Mouse (Mus musculus): ENCODE data around the gene Rapgef4.

The Rapgef4 gene

DNA sequence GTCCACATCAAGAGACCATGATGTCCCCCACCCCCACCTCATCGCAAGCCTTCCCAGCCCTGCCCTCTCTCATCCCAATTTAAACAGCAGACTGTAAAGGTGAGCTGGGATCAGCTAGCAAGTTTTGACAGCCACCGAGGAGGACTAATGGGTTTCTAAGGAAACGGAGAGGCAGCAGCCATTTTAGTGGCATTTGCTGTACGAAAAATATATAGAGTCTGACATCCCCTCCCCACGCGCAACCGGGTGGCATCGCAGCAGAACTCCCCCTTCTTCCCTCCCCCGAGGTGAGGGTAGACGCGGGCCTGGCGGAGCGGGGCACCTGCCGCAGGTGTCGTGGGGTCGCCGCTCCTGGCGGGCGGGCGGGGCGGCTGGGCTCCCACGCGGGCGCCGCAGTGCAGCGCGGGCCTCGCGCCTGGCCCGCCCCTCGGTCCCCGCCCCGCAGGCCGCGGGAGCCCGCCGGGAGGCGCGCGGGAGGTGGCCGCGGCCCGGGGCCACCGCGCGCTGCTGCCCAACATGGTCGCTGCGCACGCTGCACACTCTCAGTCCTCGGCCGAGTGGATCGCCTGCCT, at the start of gene Rapgef4:
Rapgef4 (plus strand) TSS at position 470 of the 572 bp plus-strand sequence.
- DNase-seq, result peak; percentile 53

- no peak for DNase-seq
Observed at GRCm38 (mm10) chr2:71934046-71934445, 47.0 kb upstream of the Rapgef4 start.

DNA sequence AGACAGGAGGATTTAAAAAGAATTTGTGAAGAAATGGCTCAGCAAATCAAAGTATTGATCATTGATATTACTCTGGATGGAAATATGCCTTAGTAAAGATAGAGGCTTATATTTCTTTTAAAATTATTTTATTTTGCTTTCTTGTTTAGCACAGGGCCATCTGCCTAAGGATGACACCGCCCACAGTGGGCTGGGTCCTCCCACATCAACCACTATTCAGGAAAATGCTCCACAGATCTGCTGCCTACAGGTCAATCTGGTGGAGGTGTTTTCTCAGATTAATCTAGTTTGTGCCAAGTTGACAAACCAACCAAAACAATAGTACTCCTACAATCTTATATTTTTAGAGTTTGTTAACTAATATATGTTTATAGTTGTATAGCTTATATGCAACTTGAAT, 44.3 kb upstream of the Rapgef4 start:
- no peak for DNase-seq

- no peak for DNase-seq
Observed at GRCm38 (mm10) chr2:71937649-71938308, 43.3 kb upstream of the Rapgef4 start.

- no peak for DNase-seq
Observed at GRCm38 (mm10) chr2:71938716-71939393, 42.2 kb upstream of the Rapgef4 start.

GRCm38 (mm10) chr2:71941005-71941720, 39.9 kb upstream of the Rapgef4 start:
- no peak for DNase-seq

DNA sequence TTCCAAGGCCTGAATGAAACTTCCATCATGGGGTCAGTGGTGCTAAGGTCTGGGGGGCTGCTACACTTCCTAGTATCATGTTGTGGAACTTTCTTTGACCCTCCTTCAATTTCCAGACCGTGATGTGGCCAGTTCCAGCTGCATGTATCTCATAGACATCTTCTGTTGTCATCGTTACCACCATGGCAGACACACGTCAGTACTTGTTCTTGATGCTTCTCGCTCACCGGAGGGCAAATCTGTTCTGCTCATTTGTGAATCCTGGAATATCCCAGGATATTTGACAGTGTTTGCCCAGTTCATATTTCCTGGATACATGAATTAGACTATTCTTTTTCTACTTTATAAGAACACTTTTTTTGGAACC, 39.3 kb upstream of the Rapgef4 start:
- no peak for DNase-seq

DNA sequence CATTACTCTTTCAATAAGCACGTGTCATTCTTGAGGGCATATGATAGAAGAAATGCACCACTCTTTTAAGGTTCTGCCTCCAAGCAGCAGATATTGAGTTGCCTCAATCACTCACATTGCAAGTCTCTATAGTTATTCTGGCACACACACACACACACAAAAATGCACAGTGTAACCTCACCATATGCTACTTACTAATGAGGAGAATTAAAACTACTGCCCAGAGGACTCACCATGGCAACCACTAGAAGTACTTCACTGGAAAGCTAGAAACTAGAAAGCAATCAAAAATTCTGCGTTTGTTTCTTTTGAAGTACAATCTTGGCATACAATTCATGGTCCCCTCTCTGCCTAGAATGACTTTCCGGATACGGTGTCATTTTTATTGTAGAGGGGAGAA, 29.8 kb upstream of the Rapgef4 start:
- no peak for DNase-seq

DNA sequence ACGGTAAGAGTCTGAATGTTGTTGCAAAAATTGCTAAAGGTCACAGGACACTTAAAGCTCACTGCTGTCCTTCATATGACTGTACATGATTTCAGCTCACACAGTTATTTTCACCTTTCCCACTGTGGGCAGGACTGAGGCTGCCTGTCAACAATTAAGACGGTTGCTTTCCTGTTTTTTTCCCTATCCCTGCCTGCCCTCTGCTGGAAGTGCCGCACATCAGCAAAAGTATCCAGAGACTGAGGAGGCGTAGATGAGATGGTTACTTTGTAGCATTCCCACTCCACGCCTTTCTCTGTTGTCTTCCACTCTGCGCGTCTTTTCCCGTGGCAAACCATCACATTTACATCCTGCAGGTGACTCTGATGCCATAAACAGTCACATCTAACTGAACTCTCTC, 25.4 kb upstream of the Rapgef4 start:
- peak; percentile 47 for DNase-seq

DNA sequence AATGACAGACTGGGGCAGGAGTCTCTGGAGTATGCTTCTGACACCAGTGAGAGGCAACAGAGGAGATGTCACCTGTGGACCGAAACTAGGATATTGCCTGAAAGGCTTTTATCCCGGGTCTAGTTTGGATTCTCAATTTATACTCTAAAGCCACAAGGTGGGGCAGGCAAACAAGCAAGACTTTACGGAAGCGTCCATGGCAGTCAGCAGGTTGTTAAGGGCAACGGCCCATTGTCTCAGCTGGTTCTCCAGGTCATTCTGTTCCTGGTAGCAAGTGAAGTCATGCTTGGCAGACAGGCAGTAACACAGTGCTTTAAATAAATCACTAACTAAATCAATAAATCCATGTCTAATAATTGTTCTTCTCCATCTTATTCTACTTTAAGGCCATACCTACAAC, 24.6 kb upstream of the Rapgef4 start:
- DNase-seq, result peak; percentile 47

DNA sequence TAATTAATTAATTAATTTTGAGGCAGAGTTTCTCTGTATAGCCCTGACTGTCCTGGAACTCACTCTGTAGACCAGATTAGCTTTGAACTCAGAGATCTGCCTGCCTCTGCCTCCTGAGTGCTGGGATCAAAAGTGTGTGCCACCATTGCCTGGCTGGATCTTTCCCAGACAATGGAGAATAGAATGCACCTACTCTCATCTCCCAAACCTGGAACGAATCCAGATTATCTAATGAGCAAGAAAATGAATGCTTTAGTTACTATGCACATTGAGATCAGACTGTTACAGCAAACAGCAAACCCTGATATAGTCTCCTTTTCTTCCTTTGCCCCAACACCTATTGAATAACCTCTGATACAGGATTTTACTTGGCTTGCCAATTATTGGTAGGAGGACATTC, 23.1 kb upstream of the Rapgef4 start:
- DNase-seq, result no peak

DNA sequence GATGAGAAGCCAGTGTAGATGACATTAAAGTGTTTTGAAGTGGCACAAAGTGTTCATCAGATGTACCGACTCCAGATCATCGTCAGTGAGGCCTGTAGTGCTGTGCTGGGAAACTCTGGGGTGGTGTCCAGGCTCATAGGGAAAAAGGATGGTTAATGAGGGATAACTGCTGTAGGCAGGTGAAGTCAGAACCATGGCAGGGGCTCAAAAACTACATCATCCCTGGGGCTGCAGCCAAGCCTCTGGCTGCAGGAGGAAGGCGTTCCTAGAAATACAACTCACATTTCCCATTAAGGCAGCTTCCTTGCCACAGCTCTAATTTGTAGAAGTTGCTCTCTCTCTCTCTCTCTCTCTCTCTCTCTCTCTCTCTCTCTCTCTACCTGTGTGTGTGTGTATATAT, 22.6 kb upstream of the Rapgef4 start:
- DNase-seq, result peak; percentile 59

- DNase-seq, result no peak
Observed at GRCm38 (mm10) chr2:71964216-71964615, 16.8 kb upstream of the Rapgef4 start.

- DNase-seq, result no peak
Observed at GRCm38 (mm10) chr2:71965476-71965875, 15.6 kb upstream of the Rapgef4 start.

GRCm38 (mm10) chr2:71966737-71967136, 14.3 kb upstream of the Rapgef4 start:
- no peak for DNase-seq

DNA sequence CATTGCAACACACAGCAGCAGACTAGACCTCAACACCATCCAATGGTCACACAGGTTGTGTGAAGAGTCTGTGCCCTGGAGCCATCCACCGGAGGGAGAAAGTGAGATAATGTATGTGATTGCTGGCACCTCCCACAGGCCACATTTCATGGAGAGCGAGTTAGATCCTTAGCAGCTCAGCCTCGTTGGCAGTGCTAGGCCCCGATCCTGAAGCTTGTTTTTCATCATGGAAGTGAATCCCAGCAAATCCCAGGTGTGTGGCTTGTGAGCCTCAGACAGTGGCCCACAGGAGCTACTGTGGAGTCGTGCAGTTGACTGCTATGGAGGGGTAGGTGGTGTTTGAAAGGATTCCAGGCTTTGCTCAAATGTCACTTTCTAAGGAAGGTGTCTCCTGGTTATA, 13.2 kb upstream of the Rapgef4 start:
- DNase-seq, result no peak

DNA sequence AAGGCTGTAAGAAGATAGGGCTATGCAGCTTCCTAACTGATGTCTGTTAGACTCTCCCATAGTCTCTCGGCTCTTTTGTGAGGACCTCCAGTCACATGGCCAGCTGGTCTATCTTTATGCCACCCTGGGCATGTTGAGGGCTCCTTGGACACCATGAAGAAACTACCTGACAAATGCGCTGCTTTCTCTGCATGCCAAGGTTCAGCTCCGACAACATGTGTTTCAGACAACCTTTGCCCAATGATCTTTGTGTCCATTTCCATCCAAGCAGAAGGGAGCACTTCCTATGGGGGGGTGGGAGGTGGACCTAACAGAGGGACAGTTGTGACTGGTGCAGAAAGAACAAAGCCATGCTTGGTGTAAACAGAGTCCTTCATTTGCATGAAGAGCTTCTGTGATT, 7.4 kb upstream of the Rapgef4 start:
- DNase-seq, result no peak

- DNase-seq, result peak; percentile 82
Observed at GRCm38 (mm10) chr2:71974143-71974846, 6.7 kb upstream of the Rapgef4 start.

- DNase-seq, result no peak
Observed at GRCm38 (mm10) chr2:71979981-71980380, 1.1 kb upstream of the Rapgef4 start.

DNA sequence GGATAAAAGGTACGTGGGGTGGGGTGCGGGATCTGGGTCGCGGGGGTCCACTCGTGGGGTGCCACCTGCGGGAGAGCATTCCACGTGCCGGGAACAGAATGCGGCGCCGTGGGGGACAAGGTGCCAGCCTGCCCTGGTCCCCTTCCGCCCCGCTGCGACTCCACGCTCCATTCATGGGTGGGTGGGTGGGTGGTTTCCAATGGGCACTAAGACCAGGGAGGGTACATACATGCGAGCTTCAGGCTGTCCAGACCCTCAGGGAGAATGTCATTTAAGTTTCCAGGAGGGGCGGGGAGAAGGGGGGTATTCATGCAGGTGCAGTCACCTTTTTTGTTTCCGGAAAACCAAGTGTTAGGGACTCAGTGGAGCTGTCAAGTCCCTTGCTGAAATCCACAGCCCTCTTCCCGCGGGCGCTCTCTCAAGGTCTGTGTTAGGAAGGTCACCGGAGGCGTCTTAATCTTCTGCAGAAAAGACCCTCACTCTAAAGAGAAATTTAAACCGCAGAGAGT, 357 bp downstream of the Rapgef4 start:
- DNase-seq, result peak; percentile 57

DNA sequence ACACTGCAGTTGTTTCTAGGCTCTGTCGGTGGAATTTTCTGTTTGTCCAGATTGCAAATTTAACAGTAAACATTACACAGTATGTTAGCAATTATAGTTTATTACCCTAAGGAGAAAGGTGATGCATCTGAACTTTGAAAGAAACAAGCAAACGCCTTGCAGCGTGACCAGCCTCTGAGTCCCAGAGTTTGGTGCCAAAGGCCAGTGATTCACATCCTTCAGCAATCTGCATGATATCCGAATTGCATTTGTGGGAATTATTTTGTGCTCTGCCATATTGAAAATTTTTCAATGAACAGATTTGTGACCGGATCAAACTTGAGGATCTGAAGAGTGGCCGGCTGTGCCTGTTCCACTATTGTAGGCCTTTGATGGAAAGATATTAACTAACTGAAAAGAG, 856 bp downstream of the Rapgef4 start:
- DNase-seq, result no peak

DNA sequence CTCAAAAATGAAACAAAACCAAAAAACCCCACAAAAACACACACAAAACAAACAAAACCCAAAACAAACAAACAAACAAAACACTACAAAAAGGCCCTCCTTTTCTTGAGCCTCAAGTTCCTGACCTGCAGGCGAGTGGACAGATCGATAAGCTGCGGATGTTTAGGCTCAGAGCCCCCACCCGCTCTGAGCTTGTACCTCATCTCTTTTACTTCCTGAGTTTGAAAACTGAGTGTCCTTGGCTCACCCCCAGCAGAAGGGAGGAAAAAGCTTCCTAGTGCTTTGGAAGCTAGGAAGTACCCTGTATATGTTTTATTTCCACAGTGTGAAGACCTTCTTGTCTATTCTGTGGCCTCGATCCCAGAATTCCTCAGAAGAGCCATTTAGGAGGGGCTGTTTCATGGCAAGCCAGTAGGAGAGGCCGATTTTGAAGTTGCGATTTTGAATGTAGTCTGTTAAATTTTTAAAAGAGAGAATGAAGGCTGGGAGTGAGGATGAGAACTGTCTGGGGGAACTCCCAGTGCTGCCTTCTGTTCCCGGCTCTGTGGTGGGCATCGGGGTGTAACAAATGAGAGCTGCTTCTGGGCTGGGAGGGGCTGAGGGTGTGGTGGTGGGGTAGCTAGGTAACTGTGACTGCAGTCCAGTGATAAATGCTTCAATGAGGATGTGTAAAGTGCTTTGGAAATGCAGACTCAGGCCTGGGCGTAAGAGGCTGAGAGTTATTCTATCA, 2.0 kb downstream of the Rapgef4 start:
- DNase-seq, result peak; percentile 52
